Mouse (Mus musculus): Measurements from ENCODE around the gene Myom1.
"Not testable (repeated sequence)": the region's sequence is repeated elsewhere in the genome, so short reads cannot be mapped to it uniquely, and the experiment has no call there.

The Myom1 gene

GRCm38 (mm10) chr17:71002081-71002743 lies at the start of gene Myom1:
Gene Myom1 (plus strand): TSS chr17:71002633.
- peak; percentile 99 to 100 for DNase-seq (ENCODE audit: low spot score in 2 of 2)

DNA sequence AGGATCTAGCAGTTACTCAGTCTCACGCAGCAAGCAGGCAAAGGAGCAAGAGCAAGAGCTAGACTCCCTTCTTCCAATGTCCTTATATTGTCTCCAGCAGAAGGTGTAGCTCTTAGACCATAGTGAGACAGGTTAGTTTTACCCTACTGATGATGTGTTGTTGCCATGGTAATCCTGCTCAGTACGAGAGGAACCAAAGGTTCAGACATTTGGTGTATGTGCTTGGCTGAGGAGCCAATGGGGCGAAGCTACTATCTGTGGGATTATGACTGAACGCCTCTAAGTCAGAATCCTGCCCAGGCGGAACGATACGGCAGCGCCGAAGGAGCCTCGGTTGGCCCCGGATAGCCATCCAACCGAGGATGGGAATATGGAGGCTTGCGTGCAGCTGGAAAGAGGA lies 38.9 kb upstream of the Myom1 start:
- DNase-seq (ENCODE audit: low spot score in 2 of 2): peak; percentile 88 to 92

- DNase-seq (ENCODE audit: low spot score in 2 of 2): no peak
Measured at GRCm38 (mm10) chr17:70965281-70965680, 37.2 kb upstream of the Myom1 start.

GRCm38 (mm10) chr17:70966126-70966525 lies 36.3 kb upstream of the Myom1 start:
- no peak for DNase-seq (ENCODE audit: low spot score in 2 of 2)

- DNase-seq (ENCODE audit: low spot score in 2 of 2): no peak
Measured at GRCm38 (mm10) chr17:70967191-70967590, 35.2 kb upstream of the Myom1 start.

GRCm38 (mm10) chr17:70967646-70968045 lies 34.8 kb upstream of the Myom1 start:
- no peak for DNase-seq (ENCODE audit: low spot score in 2 of 2)

GRCm38 (mm10) chr17:70968606-70969191 lies 33.7 kb upstream of the Myom1 start:
- no peak for DNase-seq (ENCODE audit: low spot score in 2 of 2)

GRCm38 (mm10) chr17:70971206-70971605 lies 31.2 kb upstream of the Myom1 start:
- no peak for DNase-seq (ENCODE audit: low spot score in 2 of 2)

DNA sequence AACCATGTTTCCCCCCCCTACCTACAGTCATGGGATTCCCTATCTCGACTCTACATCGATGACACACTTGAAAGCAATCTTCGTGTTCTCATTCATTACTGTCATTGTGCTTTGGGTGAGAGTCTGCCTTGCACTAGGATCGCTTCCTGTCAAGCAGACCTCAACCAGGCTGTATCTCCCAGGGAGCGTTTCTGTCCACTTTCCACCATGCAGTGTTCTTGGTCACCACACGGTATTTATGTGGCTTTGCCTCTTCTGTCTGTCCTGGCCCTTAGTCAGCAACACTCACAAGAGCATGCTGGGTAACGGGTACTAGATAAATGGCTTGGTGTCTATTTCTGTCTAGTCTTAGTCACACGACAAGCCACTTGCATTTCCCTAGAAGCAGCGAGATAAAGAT lies 29.0 kb upstream of the Myom1 start:
- DNase-seq (ENCODE audit: low spot score in 2 of 2): no peak

DNA sequence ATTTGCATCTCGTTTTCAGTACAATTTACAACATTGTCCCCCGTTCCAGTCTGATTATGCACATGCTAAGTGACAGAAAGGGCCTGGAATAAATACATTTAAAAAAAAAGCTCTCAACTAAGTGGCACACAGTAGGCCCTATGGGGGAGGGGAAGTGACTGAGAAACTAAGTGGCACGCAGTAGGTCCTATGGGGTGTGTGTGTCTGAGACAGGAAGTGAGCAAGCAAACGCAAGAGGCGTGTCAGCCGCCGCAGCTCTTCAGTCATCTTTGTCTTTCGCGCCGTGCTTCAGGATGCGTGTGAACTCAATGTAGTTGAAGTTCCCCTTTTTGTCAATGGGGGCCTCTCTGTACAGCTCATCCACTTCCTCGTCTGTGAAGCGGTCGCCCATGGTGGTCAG lies 28.4 kb upstream of the Myom1 start:
- not testable (repeated sequence) for DNase-seq (ENCODE audit: low spot score in 2 of 2)

DNA sequence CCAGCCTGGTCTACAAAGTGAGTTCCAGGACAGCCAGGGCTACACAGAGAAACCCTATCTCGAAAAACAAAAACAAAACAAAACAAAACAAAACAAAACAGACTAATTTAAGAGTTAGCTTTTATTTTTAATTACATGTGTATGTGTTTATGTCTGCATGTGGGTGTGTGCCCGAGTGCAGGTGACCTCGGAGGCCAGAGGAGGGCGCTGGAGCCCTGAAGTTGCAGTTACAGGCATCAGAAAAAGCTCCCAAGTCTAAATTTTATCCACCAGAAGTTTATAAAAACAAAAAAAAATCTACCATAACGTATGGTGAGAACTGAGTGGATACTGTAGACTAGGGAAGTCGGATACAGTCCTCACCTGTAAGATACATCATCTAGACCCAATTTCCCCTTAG lies 24.6 kb upstream of the Myom1 start:
- DNase-seq (ENCODE audit: low spot score in 2 of 2): no peak

GRCm38 (mm10) chr17:70979345-70980223 lies 22.8 kb upstream of the Myom1 start:
- DNase-seq (ENCODE audit: low spot score in 2 of 2): no peak

DNA sequence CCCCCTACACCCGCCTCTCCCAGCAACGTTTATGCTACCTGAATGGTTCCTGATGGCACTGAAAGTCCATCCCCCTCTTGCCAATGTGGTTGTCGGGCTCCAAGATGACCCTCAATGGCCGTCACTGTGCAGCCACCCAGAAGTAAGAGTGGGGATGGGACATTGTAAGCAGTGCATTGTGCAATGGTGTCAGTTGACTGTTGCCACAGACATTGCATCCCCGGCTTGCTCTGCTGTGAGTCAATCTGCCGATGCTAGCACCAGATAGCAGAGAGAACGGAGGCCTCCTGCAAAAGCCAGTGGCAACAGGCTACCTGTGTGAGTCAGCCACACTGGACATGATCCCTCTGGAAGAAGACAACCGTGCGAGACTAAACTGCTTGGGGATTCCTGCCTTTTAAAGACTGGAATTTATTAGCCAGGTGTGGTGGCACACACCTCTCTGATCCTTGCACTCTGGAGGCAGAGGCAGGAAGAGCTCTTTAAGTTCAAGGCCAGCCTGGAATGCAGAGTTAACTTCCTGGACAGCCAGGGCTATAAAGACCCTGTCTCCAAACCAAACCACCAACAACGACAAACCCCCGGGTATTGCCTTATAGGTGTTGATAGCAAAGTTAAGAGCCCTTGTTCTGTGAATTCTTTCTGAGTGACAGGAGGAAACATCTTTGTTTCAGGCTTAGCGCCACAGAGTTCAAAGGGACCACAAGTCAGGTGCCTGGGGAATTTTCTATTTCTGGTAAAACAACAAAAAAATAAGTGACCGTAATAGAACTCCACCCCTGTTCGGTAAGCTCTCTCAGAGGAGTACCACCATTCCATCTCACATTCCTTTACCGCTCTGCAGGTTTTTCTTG lies 16.7 kb upstream of the Myom1 start:
- no peak for DNase-seq (ENCODE audit: low spot score in 2 of 2)

DNA sequence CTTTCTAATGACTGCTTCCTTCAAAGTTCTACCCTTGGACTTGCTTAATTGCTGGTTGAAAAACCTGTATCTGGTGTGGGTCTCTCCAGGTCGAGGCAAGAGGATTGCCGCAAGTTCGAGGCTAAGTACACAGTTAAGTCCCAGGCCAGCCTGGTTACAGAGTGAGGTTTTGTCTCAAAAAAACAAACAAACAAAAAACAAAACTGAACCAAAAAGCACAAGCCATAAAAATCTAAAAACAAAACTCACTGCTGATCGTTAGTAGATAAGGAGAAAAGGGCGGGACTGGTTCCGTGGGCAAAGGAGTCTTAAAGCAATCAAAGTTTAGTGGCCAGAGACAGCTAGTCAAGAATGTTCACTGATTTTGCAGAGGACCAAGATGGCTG lies 16.1 kb upstream of the Myom1 start:
- DNase-seq (ENCODE audit: low spot score in 2 of 2): no peak

- DNase-seq (ENCODE audit: low spot score in 2 of 2): no peak
Measured at GRCm38 (mm10) chr17:70986831-70987660, 15.4 kb upstream of the Myom1 start.

- no peak for DNase-seq (ENCODE audit: low spot score in 2 of 2)
Measured at GRCm38 (mm10) chr17:70988337-70988767, 14.1 kb upstream of the Myom1 start.

DNA sequence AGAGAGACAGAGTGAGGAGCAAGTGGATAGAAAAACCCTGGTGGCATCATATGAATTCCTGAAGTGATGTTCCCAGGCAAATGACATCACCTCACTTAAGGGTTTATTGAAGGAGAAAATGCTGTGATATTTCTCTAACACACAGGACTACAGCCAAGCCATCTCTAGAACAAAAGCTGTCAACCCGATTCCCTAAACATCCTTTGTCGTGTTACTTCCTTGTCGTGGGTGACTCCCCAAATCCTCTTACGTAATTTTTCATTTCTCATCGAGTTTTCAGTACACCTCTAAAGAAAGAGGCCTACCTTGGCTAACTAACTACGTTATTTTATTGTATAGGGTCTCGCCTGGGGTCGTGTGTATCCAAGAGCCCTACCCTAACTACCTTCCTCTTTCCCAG lies 13.0 kb upstream of the Myom1 start:
- no peak for DNase-seq (ENCODE audit: low spot score in 2 of 2)

DNA sequence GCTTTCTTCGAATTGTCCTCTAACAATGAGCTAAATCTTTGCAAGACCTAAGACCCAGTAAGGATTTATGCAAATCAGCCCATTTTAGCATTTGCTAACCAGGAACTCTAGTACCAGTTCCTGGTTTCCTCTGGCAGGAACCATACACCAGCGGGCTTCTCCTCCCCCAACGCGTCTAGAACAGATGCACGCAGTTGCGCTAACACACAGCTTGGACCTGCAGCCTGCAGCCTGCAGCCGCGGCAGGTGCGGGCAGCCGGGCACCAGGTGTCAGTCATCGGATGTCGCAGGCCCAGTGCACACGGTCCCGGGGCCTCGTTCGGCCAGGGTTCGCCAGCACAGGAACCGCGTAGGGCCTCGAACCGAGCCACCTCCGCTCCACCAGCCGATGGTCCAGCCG lies 12.4 kb upstream of the Myom1 start:
- DNase-seq (ENCODE audit: low spot score in 2 of 2): no peak

- DNase-seq (ENCODE audit: low spot score in 2 of 2): peak; percentile 82 to 85
Measured at GRCm38 (mm10) chr17:70990403-70991303, 11.8 kb upstream of the Myom1 start.
